Mouse (Mus musculus): Measurements from ENCODE around the gene Dennd5b. TPM values are rescaled to one million over a fixed set of nuclear protein-coding genes. Genes with fewer than 3 reads are reported as not detected.

Gene Dennd5b
- polyA plus RNA-seq, 1 experiment from 2014 or later: 12.1 TPM

GRCm38 (mm10) chr6:149063382-149063781 is 38.1 kb downstream of the Dennd5b start:
- Histone ChIP-seq H3K4me3 (ENCODE audit: low read depth, low read length) (no peak overlapping the region), H3K4me2 (replicated peaks; ENCODE audit: low read depth, low read length) (no peak overlapping the region), H3K4me1 (ENCODE audit: control insufficient read depth, insufficient read depth, low read length) (no peaks in the 10 kb centered on the region), H3K27ac (ENCODE audit: low read length) (no peak overlapping the region), H3K9ac (replicated peaks; ENCODE audit: low read depth, low read length) (no peak overlapping the region), H3K9me3 (ENCODE audit: control insufficient read depth, low read depth, low read length) (no peaks in the 10 kb centered on the region), H3K36me3 (ENCODE audit: control insufficient read depth, insufficient read depth, low read length) (no peaks in the 10 kb centered on the region; the same call in 1 of the 2 replicates), H3K27me3 (ENCODE audit: control insufficient read depth, insufficient read depth, low read length) (no peaks in the 10 kb centered on the region)
- ATAC-seq (ENCODE audit: insufficient number of reproducible peaks, insufficient read depth, low FRiP score, low read depth): no peak

DNA sequence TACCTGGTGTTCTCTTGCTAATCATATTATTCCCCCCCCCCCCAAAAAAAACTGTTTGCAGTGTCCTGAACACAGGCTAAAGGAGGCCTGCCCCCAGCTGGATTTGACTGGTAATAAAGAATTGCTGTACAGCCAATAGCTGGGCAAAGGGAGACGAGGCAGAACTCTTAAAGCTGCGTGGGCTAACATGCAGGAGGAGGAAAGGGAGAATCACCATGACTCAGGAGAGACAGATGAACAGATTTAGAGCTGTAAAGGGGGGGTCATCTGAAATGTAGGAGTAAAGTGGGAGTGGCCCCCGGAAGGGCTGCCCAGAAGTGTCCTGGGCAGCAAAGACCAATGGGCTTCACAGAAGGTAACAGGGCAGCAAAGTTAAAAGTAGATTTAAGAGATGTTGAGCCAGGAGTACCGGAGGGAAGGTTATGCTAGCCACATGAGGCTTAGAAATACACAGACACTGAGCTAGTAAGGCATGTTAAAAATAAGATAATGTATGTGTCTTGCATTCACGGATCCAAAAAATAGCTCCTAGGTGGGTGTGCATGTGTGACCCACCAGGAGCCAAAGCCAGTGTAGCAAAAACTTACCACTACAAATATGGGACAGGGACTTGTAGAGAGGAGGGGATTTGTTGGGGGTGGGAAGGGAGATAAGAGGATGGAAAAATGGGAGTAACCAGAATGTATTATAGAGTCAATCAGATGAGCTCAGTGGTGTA is 40.7 kb downstream of the Dennd5b start:
- no peak overlapping the region for H3K9ac ChIP-seq (replicated peaks; ENCODE audit: low read depth, low read length)
- no peaks in the 10 kb centered on the region for H3K27me3 ChIP-seq (ENCODE audit: control insufficient read depth, insufficient read depth, low read length)
- H3K4me2 ChIP-seq (replicated peaks; ENCODE audit: low read depth, low read length): no peak overlapping the region
- no peak for ATAC-seq (ENCODE audit: insufficient number of reproducible peaks, insufficient read depth, low FRiP score, low read depth)
- H3K4me3 ChIP-seq (ENCODE audit: low read depth, low read length): no peak overlapping the region
- no peaks in the 10 kb centered on the region for H3K9me3 ChIP-seq (ENCODE audit: control insufficient read depth, low read depth, low read length)
- no peak overlapping the region for H3K27ac ChIP-seq (ENCODE audit: low read length)
- no peaks in the 10 kb centered on the region for H3K36me3 ChIP-seq (ENCODE audit: control insufficient read depth, insufficient read depth, low read length)
- no peaks in the 10 kb centered on the region for H3K4me1 ChIP-seq (ENCODE audit: control insufficient read depth, insufficient read depth, low read length)
- WGBS: 83% methylated on average over 5 of the region's 5 CpGs

GRCm38 (mm10) chr6:149057947-149058391 is 43.5 kb downstream of the Dennd5b start:
- ATAC-seq (ENCODE audit: insufficient number of reproducible peaks, insufficient read depth, low FRiP score, low read depth): no peak
- Histone ChIP-seq H3K9ac (replicated peaks; ENCODE audit: low read depth, low read length) (no peak overlapping the region), H3K4me2 (replicated peaks; ENCODE audit: low read depth, low read length) (no peak overlapping the region), H3K36me3 (ENCODE audit: control insufficient read depth, insufficient read depth, low read length) (no peaks in the 10 kb centered on the region), H3K4me1 (ENCODE audit: control insufficient read depth, insufficient read depth, low read length) (no peaks in the 10 kb centered on the region), H3K4me3 (ENCODE audit: low read depth, low read length) (no peak overlapping the region), H3K27ac (ENCODE audit: low read length) (no peak overlapping the region), H3K27me3 (ENCODE audit: control insufficient read depth, insufficient read depth, low read length) (no peaks in the 10 kb centered on the region), H3K9me3 (ENCODE audit: control insufficient read depth, low read depth, low read length) (no peaks in the 10 kb centered on the region)
- whole genome bisulfite sequencing: 40% methylated on average over 3 of the region's 3 CpGs

DNA sequence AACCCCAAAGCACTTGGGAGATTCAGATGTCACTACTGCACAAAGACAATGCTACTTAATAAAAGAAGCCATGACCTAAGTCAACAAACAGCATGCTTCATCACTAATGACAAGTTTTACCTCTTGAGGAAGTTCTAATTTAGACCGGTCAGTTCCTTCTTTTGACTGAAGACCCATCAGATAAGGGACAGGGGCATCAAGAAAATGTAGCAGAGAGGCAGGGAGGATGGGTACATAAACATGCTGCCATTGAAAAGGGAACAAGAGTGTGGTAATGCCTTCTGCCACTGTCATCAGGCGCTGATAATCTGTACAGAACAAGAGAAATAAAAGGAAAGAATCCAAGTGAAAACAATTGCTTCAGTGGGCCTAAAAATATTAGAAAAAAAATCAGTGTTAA is 46.7 kb downstream of the Dennd5b start:
- H3K9ac ChIP-seq (replicated peaks; ENCODE audit: low read depth, low read length): no peak overlapping the region
- H3K4me2 ChIP-seq (replicated peaks; ENCODE audit: low read depth, low read length): no peak overlapping the region
- ATAC-seq (ENCODE audit: insufficient number of reproducible peaks, insufficient read depth, low FRiP score, low read depth): no peak
- no peaks in the 10 kb centered on the region for H3K27me3 ChIP-seq (ENCODE audit: control insufficient read depth, insufficient read depth, low read length)
- H3K4me3 ChIP-seq (ENCODE audit: low read depth, low read length): no peak overlapping the region
- H3K4me1 ChIP-seq (ENCODE audit: control insufficient read depth, insufficient read depth, low read length): no peaks in the 10 kb centered on the region
- no peaks in the 10 kb centered on the region for H3K9me3 ChIP-seq (ENCODE audit: control insufficient read depth, low read depth, low read length)
- no peaks in the 10 kb centered on the region for H3K36me3 ChIP-seq (ENCODE audit: control insufficient read depth, insufficient read depth, low read length)
- H3K27ac ChIP-seq (ENCODE audit: low read length): no peak overlapping the region
- 77% methylated on average over 2 of the region's 2 CpGs for WGBS

GRCm38 (mm10) chr6:149050978-149051723 is 50.3 kb downstream of the Dennd5b start:
- 44% methylated on average over 4 of the region's 4 CpGs for WGBS
- no peaks in the 10 kb centered on the region for H3K9me3 ChIP-seq (ENCODE audit: control insufficient read depth, low read depth, low read length)
- no peaks in the 10 kb centered on the region for H3K4me1 ChIP-seq (ENCODE audit: control insufficient read depth, insufficient read depth, low read length)
- no peaks in the 10 kb centered on the region for H3K36me3 ChIP-seq (ENCODE audit: control insufficient read depth, insufficient read depth, low read length)
- no peak for ATAC-seq (ENCODE audit: insufficient number of reproducible peaks, insufficient read depth, low FRiP score, low read depth)
- H3K27me3 ChIP-seq (ENCODE audit: control insufficient read depth, insufficient read depth, low read length): no peaks in the 10 kb centered on the region
- no peak overlapping the region for H3K27ac ChIP-seq (ENCODE audit: low read length)
- H3K4me3 ChIP-seq (ENCODE audit: low read depth, low read length): no peak overlapping the region
- no peak overlapping the region for H3K4me2 ChIP-seq (replicated peaks; ENCODE audit: low read depth, low read length)
- no peak overlapping the region for H3K9ac ChIP-seq (replicated peaks; ENCODE audit: low read depth, low read length)

DNA sequence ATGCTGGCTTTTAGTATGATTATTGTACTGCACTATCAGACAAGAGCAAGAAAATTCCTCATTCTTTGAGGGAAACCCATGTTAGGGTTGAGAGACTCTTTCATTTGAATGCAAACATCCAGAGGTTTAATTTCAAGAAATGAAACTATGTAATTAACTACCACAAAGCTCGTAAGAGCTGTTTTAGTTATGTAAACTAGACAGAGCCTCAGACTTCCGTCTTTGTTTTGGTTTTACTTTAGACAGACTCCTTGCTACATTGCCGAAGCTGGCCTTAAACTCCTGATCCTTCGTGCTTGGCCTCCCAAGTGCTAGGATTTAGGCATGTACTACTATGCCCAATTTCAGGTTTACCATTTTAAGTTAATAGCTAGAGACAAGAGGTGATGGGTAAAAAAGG is 61.4 kb downstream of the Dennd5b start:
- no peaks in the 10 kb centered on the region for H3K9me3 ChIP-seq (ENCODE audit: control insufficient read depth, low read depth, low read length)
- no peaks in the 10 kb centered on the region for H3K4me1 ChIP-seq (ENCODE audit: control insufficient read depth, insufficient read depth, low read length)
- no peaks in the 10 kb centered on the region for H3K27me3 ChIP-seq (ENCODE audit: control insufficient read depth, insufficient read depth, low read length)
- no peak overlapping the region for H3K27ac ChIP-seq (ENCODE audit: low read length)
- H3K4me3 ChIP-seq (ENCODE audit: low read depth, low read length): no peak overlapping the region
- WGBS: 79% methylated on average over 4 of the region's 4 CpGs
- H3K36me3 ChIP-seq (ENCODE audit: control insufficient read depth, insufficient read depth, low read length): no peaks in the 10 kb centered on the region
- no peak overlapping the region for H3K9ac ChIP-seq (replicated peaks; ENCODE audit: low read depth, low read length)
- H3K4me2 ChIP-seq (replicated peaks; ENCODE audit: low read depth, low read length): no peak overlapping the region
- no peak for ATAC-seq (ENCODE audit: insufficient number of reproducible peaks, insufficient read depth, low FRiP score, low read depth)

DNA sequence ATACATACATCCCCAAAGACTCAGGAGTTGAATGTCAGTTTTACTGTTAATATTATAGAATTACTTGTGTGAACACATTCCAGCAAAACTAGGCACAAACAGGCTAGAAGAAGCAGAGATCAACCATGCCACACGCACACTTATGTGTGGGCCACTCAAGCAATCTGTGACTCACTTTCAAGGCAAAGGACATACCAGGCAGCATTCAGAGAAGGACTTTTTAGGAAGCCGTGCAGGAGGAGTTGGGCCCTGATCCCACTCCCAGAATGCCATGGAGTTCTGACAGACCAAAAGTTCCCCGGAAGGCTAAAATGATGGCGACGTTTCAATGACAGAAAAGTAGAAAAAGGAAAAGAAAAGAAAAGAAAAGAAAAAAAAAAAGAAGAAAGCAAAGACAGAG is 69.3 kb downstream of the Dennd5b start:
- H3K9me3 ChIP-seq (ENCODE audit: control insufficient read depth, low read depth, low read length): no peaks in the 10 kb centered on the region
- no peak for ATAC-seq (ENCODE audit: insufficient number of reproducible peaks, insufficient read depth, low FRiP score, low read depth)
- no peak overlapping the region for H3K4me3 ChIP-seq (ENCODE audit: low read depth, low read length)
- H3K27me3 ChIP-seq (ENCODE audit: control insufficient read depth, insufficient read depth, low read length): no peaks in the 10 kb centered on the region
- WGBS: 88% methylated on average over 5 of the region's 5 CpGs
- H3K4me1 ChIP-seq (ENCODE audit: control insufficient read depth, insufficient read depth, low read length): no peaks in the 10 kb centered on the region
- no peak overlapping the region for H3K9ac ChIP-seq (replicated peaks; ENCODE audit: low read depth, low read length)
- peaks cover under 1% of the 10 kb centered on the region; the same call in 1 of the 2 replicates for H3K36me3 ChIP-seq (ENCODE audit: control insufficient read depth, insufficient read depth, low read length)
- no peak overlapping the region for H3K27ac ChIP-seq (ENCODE audit: low read length)
- H3K4me2 ChIP-seq (replicated peaks; ENCODE audit: low read depth, low read length): no peak overlapping the region

DNA sequence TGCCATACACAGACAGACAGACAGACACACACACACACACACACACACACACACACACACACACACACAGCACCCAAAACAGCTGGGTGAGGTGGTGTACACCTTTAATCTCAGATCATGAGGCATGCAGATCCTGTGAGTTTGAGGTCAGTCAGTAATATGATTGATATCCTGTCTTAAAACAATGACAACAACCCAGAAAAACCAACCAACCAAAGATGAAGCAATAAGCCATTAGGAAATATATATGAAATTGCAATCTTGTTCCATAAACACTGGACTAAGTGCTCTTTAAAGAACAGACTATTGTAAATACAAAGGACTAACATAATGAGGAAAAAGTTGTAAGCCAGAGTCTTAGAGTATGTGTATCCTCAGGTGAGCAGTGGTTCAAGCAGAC is 70.1 kb downstream of the Dennd5b start:
- H3K27me3 ChIP-seq (ENCODE audit: control insufficient read depth, insufficient read depth, low read length): no peaks in the 10 kb centered on the region
- no peak overlapping the region for H3K9ac ChIP-seq (replicated peaks; ENCODE audit: low read depth, low read length)
- ATAC-seq (ENCODE audit: insufficient number of reproducible peaks, insufficient read depth, low FRiP score, low read depth): no peak
- no peaks in the 10 kb centered on the region for H3K9me3 ChIP-seq (ENCODE audit: control insufficient read depth, low read depth, low read length)
- H3K36me3 ChIP-seq (ENCODE audit: control insufficient read depth, insufficient read depth, low read length): peaks cover 3% of the 10 kb centered on the region; the same call in 1 of the 2 replicates
- no peak overlapping the region for H3K4me2 ChIP-seq (replicated peaks; ENCODE audit: low read depth, low read length)
- no peak overlapping the region for H3K27ac ChIP-seq (ENCODE audit: low read length)
- H3K4me1 ChIP-seq (ENCODE audit: control insufficient read depth, insufficient read depth, low read length): no peaks in the 10 kb centered on the region
- H3K4me3 ChIP-seq (ENCODE audit: low read depth, low read length): no peak overlapping the region
